Mouse (Mus musculus) myocyte (in vitro differentiated cells): Measurements from ENCODE around the gene Dnajb6.

Source experiments
- E2F4 ChIP-seq: IDR thresholded peaks from one replicate; pipeline ENCODE4 v1.6.1; 2011; ENCODE audit warnings: mild to moderate bottlenecking, control low read depth, moderate library complexity; ENCODE audit not compliant: insufficient read depth
- MAX ChIP-seq: IDR thresholded peaks from one replicate; pipeline ENCODE4 v1.6.1; 2011; ENCODE audit warnings: low read depth, mild to moderate bottlenecking, control low read depth
- POLR2A ChIP-seq: IDR thresholded peaks from one replicate; pipeline ENCODE4 v1.6.1; 2011; ENCODE audit warnings: low read depth, mild to moderate bottlenecking, control low read depth, moderate library complexity; ENCODE audit not compliant: insufficient read length
- USF1 ChIP-seq: IDR thresholded peaks from one replicate; pipeline ENCODE4 v1.6.1; 2011; ENCODE audit warnings: low read depth, mild to moderate bottlenecking, control low read depth, moderate library complexity

- TF ChIP-seq POLR2A (no peak), E2F4 (no peak), USF1 (no peak), MAX (no peak)
These were observed 42.5 kb downstream of the Dnajb6 start for GRCm38 (mm10) chr5:29778029-29778428.
